Mouse (Mus musculus) liver, postnatal 0 days (tissue): ENCODE data around the gene Mcemp1. TPM values are rescaled to one million over a fixed set of nuclear protein-coding genes. Genes with fewer than 3 reads are reported as not detected.

Experiments
- ATAC-seq: fragments of 200-750 bp; cut with Nextera tagmentation; 2 replicates; pipeline ENCODE4 v1.8.0; 2017; ENCODE audit warnings: mild to moderate bottlenecking, moderate library complexity
- DNase-seq: peaks from one replicate; pipeline ENCODE4 v3.0.0-alpha.2; 2016
- H3K27ac ChIP-seq: fragments of 300-500 bp; sonication (generic); 2 replicates; pipeline ENCODE4 v1.5.1; 2014; ENCODE audit warnings: antibody characterized with exemption, moderate library complexity, mild to moderate bottlenecking, low read depth
- H3K27me3 ChIP-seq: fragments of 300-500 bp; sonication (generic); 2 replicates; pipeline ENCODE4 v1.6.1; 2014; ENCODE audit warnings: low read length, control low read depth, mixed read lengths; ENCODE audit not compliant: insufficient read depth
- H3K36me3 ChIP-seq: fragments of 300-500 bp; sonication (generic); replicated peaks from 2 replicates; pipeline ENCODE4 v1.6.1; 2014; ENCODE audit warnings: mild to moderate bottlenecking, control low read depth, low read length, moderate library complexity, mixed read lengths; ENCODE audit not compliant: insufficient read depth
- H3K4me1 ChIP-seq: fragments of 300-500 bp; sonication (generic); 2 replicates; pipeline ENCODE4 v1.6.1; 2014; ENCODE audit warnings: antibody characterized with exemption, mild to moderate bottlenecking, control low read depth; ENCODE audit not compliant: insufficient read depth
- H3K4me2 ChIP-seq: fragments of 300-500 bp; sonication (generic); 2 replicates; pipeline ENCODE4 v1.6.1; 2014; ENCODE audit warnings: low read depth, mild to moderate bottlenecking, low read length, moderate library complexity, mixed read lengths
- H3K4me3 ChIP-seq: fragments of 300-500 bp; sonication (generic); 2 replicates; pipeline ENCODE4 v1.5.1; 2014; ENCODE audit warnings: low read depth, low read length
- H3K9ac ChIP-seq: fragments of 300-500 bp; sonication (generic); replicated peaks from 2 replicates; pipeline ENCODE4 v1.6.1; 2014; ENCODE audit warnings: mild to moderate bottlenecking, moderate library complexity
- H3K9me3 ChIP-seq: fragments of 300-500 bp; sonication (generic); 2 replicates; pipeline ENCODE4 v1.6.1; 2016; ENCODE audit warnings: mild to moderate bottlenecking, control low read depth, low read length, mixed read lengths
- CTCF ChIP-seq: sonication (generic); IDR thresholded peaks from 2 replicates; pipeline ENCODE4 v1.5.1; 2016; ENCODE audit warnings: antibody characterized with exemption, low read depth
- EP300 ChIP-seq: IDR thresholded peaks from 2 replicates; pipeline ENCODE4 v1.6.1; 2016; ENCODE audit warnings: antibody characterized with exemption, low read depth, mild to moderate bottlenecking
- WGBS: fragments of 180-500 bp; shearing (Covaris S2); extraction: QIAGEN DNeasy Blood & Tissue Kit; methylation state at CpG from one replicate; pipeline ENCODE4 v1.1.7; 2014; ENCODE audit not compliant: insufficient replicate concordance; 5-methylcytosine and 5-hydroxymethylcytosine counted together
- polyA plus RNA-seq: library from polyadenylated mRNA; unstranded; fragments of >200 nt; fragmentation: Nextera tagmentation; extraction: Ambion mirVana; gene quantifications from 2 replicates; pipeline ENCODE4 v1.2.1, GENCODE M21; 2015

The Mcemp1 gene
- polyA plus RNA-seq: 11.9 and 12.8 TPM in 2 replicates

DNA sequence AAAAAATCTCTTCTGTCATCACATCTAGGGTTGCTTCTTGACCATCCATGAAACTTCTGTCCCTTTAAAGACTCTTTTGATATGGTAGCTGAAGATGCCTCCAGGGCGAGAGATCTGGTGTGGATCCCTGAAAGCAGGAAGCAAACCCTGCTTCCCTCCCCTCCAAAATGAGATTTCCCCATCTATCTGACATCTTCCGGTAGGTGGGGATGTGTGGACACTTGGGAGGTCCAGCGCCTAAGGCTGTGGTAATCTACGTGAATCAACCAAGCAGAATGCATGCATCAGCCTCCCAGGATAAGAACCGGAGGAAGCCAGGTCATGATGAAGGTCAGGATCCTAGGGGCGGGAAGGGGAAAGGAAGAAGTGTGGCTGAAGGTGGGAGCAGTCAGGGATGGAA, at the start of gene Mcemp1:
Mcemp1 (plus strand) TSS at position 248 of the 400 bp plus-strand sequence.
- no peak for DNase-seq
- no peaks in the 10 kb centered on the region for H3K9me3 ChIP-seq
- H3K27me3 ChIP-seq: no peaks in the 10 kb centered on the region
- H3K4me2 ChIP-seq: peak within 1 kb of the TSS; percentile 44
- peak; percentile 35; the same call in 1 of the 2 replicates for ATAC-seq
- TF ChIP-seq CTCF: no peak
- TF ChIP-seq EP300: no peak
- peak within 1 kb of the TSS; percentile 37 for H3K4me3 ChIP-seq
- H3K4me1 ChIP-seq: no peaks in the 10 kb centered on the region
- H3K27ac ChIP-seq: peak within 1 kb of the TSS; percentile 82
- H3K9ac ChIP-seq: peak within 1 kb of the TSS; percentile 30; the same call in 1 of the 2 replicates
- no peaks in the 10 kb centered on the region for H3K36me3 ChIP-seq
- 57% methylated on average over 6 of the region's 6 CpGs for WGBS

DNA sequence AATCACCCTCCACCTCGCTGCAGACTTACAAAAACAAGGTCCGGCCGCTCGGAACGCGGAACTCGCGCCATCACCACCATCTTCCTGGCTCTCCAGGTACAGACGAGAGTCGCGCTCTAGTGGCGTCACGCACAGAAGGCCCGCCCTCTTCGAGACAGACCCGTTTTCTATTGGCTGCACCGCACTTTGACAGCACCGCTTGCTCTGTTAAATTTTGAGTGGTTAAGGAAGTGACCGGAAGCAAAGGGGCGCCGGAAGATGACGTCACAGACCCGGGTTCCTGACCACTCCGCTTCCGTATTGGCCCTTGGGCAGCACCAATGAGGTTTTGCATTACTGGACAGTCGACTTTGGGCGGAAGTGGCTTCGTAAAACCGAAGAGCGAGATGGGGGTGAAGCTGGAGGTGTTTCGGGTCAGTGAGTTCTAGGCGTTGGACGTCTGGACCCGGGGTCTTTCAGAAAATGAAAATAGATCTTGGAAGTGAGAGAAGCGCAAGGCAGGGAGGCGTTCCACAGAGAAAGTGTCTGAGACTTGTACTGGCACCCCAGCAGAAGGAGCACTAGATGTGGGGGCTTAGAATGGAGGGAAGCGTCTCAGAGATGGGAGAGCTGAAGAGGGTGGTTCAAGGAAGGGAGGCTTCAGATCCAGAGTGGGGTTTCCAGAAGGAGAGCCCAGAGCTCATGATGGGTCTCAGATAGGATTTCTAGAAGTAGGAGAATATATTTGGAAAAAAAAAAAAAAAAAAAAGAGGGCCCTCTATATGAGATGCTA, 44.2 kb upstream of the Mcemp1 start, which contains the start of the genes Xab2 and Pet100:
Xab2 (minus strand) TSS at position 118 of the 772 bp plus-strand sequence.
Pet100 (plus strand) TSS at position 350 of the 772 bp plus-strand sequence.
- peak; percentile 100 for DNase-seq
- H3K4me1 ChIP-seq: peaks cover 19% of the 10 kb centered on the region
- H3K4me3 ChIP-seq: peak within 1 kb of the TSS; percentile 75
- H3K9me3 ChIP-seq: no peaks in the 10 kb centered on the region
- TF ChIP-seq EP300 (peak; percentile 73; the same call in 1 of the 2 replicates), CTCF (no peak)
- H3K36me3 ChIP-seq: peaks cover 22% of the 10 kb centered on the region
- WGBS: under 1% methylated on average over 37 of the region's 37 CpGs
- no peaks in the 10 kb centered on the region for H3K27me3 ChIP-seq
- no peak within 1 kb of the TSS; the same call in none of the 2 replicates for H3K27ac ChIP-seq
- peak within 1 kb of the TSS; percentile 74 for H3K9ac ChIP-seq
- peak within 1 kb of the TSS; percentile 77 for H3K4me2 ChIP-seq
- peak; percentile 98 for ATAC-seq

DNA sequence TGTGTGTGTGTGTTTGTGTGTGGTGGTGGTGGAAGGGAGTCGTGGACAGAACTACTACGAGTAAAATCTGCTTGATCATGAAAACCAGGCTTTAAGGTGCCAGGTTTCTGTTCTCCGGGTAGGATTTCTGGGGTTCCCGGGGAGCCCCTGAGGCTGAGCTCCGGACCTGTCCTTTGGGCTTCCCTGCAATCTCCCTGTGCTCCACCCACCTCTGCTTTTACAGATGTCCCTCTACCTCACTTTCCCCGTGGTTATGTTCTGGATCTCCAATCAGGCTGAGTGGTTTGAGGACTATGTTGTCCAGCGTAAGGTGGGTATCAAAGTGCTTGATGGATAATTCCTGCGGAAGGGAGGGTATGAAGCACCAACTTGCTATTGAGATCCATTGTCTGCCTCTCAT, 43.4 kb upstream of the Mcemp1 start:
- 62% methylated on average over 8 of the region's 8 CpGs for WGBS
- Histone ChIP-seq H3K4me2 (peak overlapping the region; percentile 74), H3K4me3 (peak overlapping the region; percentile 75), H3K27ac (no peak overlapping the region), H3K36me3 (peaks cover 16% of the 10 kb centered on the region), H3K4me1 (peaks cover 19% of the 10 kb centered on the region), H3K27me3 (no peaks in the 10 kb centered on the region), H3K9me3 (no peaks in the 10 kb centered on the region), H3K9ac (peak overlapping the region; percentile 68; the same call in 1 of the 2 replicates)
- no peak for TF ChIP-seq CTCF
- TF ChIP-seq EP300: no peak
- DNase-seq: no peak
- no peak for ATAC-seq

DNA sequence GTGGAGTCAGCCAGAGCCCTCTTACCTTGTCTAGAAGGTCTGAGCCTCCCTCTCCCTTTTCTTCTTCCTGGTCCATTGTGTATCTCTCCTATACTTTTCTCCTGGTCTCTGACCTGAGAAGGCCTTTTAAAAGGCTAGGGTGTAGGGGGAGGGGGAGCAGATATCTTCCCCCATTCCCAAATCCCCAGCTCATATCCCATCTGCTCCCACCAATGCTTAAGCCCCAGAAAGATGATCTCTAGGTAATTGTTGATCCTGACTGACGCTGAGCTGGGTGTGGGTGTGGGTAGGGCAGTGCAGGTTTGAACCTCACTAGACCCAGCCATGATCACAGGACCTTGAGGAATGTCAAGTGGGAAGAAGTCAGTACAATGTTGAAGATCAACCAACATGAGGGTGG, 40.1 kb upstream of the Mcemp1 start, which contains the start of gene Pcp2:
Pcp2 (minus strand) TSS at position 101 of the 400 bp plus-strand sequence.
- H3K4me2 ChIP-seq: no peak within 1 kb of the TSS
- H3K4me3 ChIP-seq: no peak within 1 kb of the TSS
- H3K9me3 ChIP-seq: no peaks in the 10 kb centered on the region
- ATAC-seq (no peak), DNase-seq (no peak)
- no peaks in the 10 kb centered on the region for H3K27me3 ChIP-seq
- peaks cover 9% of the 10 kb centered on the region for H3K4me1 ChIP-seq
- 72% methylated on average over 1 of the region's 1 CpGs for whole genome bisulfite sequencing
- TF ChIP-seq CTCF (no peak), EP300 (no peak)
- peaks cover 4% of the 10 kb centered on the region; the same call in 1 of the 2 replicates for H3K36me3 ChIP-seq
- H3K9ac ChIP-seq: no peak within 1 kb of the TSS
- no peak within 1 kb of the TSS for H3K27ac ChIP-seq

DNA sequence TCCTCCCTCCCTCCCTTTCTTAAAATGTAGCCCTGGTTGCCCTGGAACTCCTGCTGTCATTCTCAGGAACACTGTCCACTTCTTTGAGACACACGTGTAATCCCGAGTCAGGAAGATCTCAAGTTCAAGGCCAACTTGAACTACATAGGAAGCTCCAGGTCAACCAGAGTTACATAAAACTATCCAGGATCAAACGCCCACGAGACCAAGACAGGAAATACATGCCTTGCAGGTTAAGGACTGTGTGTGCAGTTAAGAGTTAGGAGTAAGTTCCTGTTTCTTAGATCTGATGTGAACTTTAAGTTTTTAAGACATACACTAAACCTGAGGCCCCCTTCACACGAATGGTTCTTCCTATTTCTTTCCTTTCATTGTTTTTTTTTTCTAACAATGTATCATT, 38.6 kb upstream of the Mcemp1 start:
- TF ChIP-seq CTCF: no peak
- no peak for TF ChIP-seq EP300
- Histone ChIP-seq H3K4me1 (peaks cover 17% of the 10 kb centered on the region), H3K27me3 (no peaks in the 10 kb centered on the region), H3K36me3 (peaks cover 4% of the 10 kb centered on the region; the same call in 1 of the 2 replicates), H3K4me3 (no peak overlapping the region), H3K27ac (no peak overlapping the region), H3K9me3 (no peaks in the 10 kb centered on the region), H3K9ac (no peak overlapping the region), H3K4me2 (no peak overlapping the region)
- DNase-seq (no peak), ATAC-seq (no peak)
- WGBS: 22% methylated on average over 5 of the region's 5 CpGs

DNA sequence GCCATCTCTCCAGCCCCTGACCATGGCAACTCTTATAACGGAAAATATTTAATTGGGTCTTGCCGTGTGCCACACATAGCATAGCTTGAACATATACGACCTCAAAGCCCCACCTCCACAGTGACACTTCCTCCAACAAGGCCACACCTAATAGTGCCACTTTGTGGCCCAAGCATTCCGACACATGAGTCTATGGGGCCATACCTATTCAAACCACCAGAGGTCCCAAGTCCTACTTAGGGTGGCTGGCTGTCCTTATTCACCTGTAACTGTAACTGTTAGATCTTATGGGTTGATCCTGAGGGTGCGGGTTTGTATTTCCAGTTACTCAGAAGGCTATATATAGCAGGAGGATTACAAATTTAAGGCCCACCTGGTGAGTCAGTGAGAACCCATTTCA, 37.5 kb upstream of the Mcemp1 start:
- Histone ChIP-seq H3K4me2 (no peak overlapping the region), H3K4me3 (no peak overlapping the region), H3K9me3 (no peaks in the 10 kb centered on the region), H3K4me1 (peaks cover 17% of the 10 kb centered on the region), H3K27me3 (no peaks in the 10 kb centered on the region), H3K9ac (no peak overlapping the region), H3K27ac (no peak overlapping the region), H3K36me3 (peaks cover 9% of the 10 kb centered on the region; the same call in 1 of the 2 replicates)
- 43% methylated on average over 5 of the region's 5 CpGs for WGBS
- TF ChIP-seq CTCF (peak; percentile 72), EP300 (no peak)
- peak; percentile 37 for ATAC-seq
- DNase-seq: peak; percentile 52
